14 mouse cellular contexts compared by ENCODE assay signal in the genomic region with DNA sequence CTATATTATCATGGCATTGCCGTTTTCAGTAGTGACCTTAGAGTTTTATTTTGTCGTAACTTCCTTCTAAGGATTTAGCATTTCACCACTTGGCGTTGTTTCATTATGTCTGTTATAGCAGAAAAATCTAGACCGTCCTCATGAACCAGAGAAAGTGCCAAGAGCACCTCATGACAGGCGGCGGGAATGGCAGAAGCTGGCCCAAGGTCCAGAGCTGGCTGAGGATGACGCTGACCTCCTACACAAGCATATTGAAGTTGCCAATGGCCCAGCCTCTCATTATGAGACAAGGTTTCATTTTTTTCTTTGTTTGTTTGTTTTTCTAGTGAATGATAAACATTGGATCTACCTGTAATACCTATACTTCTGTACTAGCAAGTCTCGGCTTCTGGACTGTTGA. TPM values are rescaled to one million over a fixed set of nuclear protein-coding genes. Genes with fewer than 3 reads are reported as not detected.
"Had no signal": no experiment of that assay in that cellular context is flagged by ENCODE, and none has a peak within 500 bp of the region (broad histone marks: within the 10 kb centered on the region; RNA-seq: fewer than 3 reads in every experiment).

No protein-coding gene starts in this region.

- DNase-seq: kidney, postnatal 10 days; kidney, postnatal 36 days; layer of hippocampus, adult 9-11 months; liver; lung, adult 18-20 months; lung, postnatal 10 days; lung, postnatal 4 days; midbrain, embryonic 14.5 days; right cerebral cortex, postnatal 25 days; spleen, adult 18-20 months; thymus, postnatal 36 days had no signal

- ATAC-seq: liver, embryonic 12.5 days had no signal

RNA-seq across cellular contexts. Expression of a gene that starts 49.7 kb away (rescaled TPM):
- total RNA-seq: megakaryocyte progenitor cell, adult 5-6 weeks; megakaryocyte-erythroid progenitor cell, adult 5-6 weeks had no signal
